Mouse (Mus musculus) cortical plate, adult 2 months (tissue): ENCODE results near the gene Mrpl14. TPM values are rescaled to one million over a fixed set of nuclear protein-coding genes. Genes with fewer than 3 reads are reported as not detected.

Experiments used
- H3K27ac ChIP-seq: fragments of 200-500 bp; 2 replicates; pipeline ENCODE4 v1.5.1; 2012; ENCODE audit warnings: low read length, control low read depth, inconsistent platforms; ENCODE audit not compliant: insufficient read depth
- H3K4me1 ChIP-seq: fragments of 200-500 bp; 2 replicates; pipeline ENCODE4 v1.6.1; 2011; ENCODE audit warnings: low read length; ENCODE audit not compliant: control insufficient read depth, insufficient read depth
- H3K4me3 ChIP-seq: fragments of 200-500 bp; 2 replicates; pipeline ENCODE4 v1.5.1; 2011; ENCODE audit warnings: mild to moderate bottlenecking, low read length, control low read depth; ENCODE audit not compliant: insufficient read depth
- CTCF ChIP-seq: fragments of 200-500 bp; IDR thresholded peaks from 2 replicates; pipeline ENCODE4 v1.5.1; 2011; ENCODE audit warnings: mild to moderate bottlenecking, control low read depth, low read length; ENCODE audit not compliant: insufficient read depth; ENCODE audit errors: extremely low read depth
- POLR2A ChIP-seq: fragments of 200-500 bp; IDR thresholded peaks from 2 replicates; pipeline ENCODE4 v1.6.1; 2011; ENCODE audit warnings: mild to moderate bottlenecking, low read length, control low read depth; ENCODE audit not compliant: insufficient read depth; ENCODE audit errors: extremely low read depth
- polyA plus RNA-seq: library from polyadenylated mRNA; depleted of rRNA; stranded (reverse); fragments of >200 nt; gene quantifications from 2 replicates; pipeline ENCODE4 v1.2.3, GENCODE M21; 2012

Mrpl14 gene
- polyA plus RNA-seq, 1 experiment, result 63.8 TPM

- Histone ChIP-seq H3K4me1 (no peaks in the 10 kb centered on the region), H3K4me3 (no peak overlapping the region), H3K27ac (no peak overlapping the region)
- TF ChIP-seq POLR2A (no peak), CTCF (no peak)
These were observed 18.6 kb upstream of the Mrpl14 start for GRCm38 (mm10) chr17:45667481-45667880.

DNA sequence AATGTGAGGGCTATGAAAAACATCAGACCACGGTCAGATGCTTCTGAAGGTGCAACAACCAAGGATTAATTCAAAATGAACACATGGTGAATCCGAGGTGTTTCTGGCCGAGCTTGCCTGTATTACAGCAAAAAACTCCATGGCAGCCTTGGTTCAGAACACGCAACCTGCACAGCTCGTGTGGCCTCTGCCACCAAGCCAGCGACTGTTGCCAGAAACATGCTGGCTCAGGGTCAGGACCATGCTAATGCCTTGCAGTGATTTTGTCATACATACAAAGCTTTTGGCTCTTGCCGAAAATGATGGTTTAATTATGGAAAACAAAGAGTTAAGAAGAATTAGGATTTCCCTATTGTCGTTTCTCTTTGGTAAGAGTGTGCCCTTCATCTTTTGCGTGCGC lies 18.1 kb upstream of the Mrpl14 start:
- TF ChIP-seq POLR2A, result no peak
- TF ChIP-seq CTCF, result no peak
- H3K27ac ChIP-seq, result no peak overlapping the region
- no peaks in the 10 kb centered on the region for H3K4me1 ChIP-seq
- H3K4me3 ChIP-seq, result no peak overlapping the region

DNA sequence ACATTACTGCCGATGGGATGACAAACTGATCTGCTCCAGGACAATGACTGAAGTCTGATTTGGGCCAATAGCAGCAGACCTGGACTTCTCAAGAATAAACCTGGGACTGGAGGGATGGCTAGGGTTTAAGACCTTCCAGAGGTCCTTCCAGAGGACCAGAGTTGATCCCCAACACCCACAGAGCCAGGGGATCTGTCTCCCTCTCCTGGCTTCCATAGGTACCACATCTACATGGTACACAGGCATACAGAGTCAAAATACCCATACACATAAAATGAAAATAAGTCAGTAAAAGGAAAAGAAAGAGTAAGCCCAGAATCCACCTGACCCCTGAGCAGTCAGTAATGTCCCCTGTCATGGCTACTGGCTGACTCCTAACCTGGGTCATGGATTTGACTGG lies 14.3 kb upstream of the Mrpl14 start:
- TF ChIP-seq CTCF, result 0 out of 2 replicates have a peak, but pooled peaks have one; percentile 21
- TF ChIP-seq POLR2A, result no peak
- no peak overlapping the region for H3K4me3 ChIP-seq
- H3K4me1 ChIP-seq, result no peaks in the 10 kb centered on the region
- H3K27ac ChIP-seq, result no peak overlapping the region

- no peaks in the 10 kb centered on the region for H3K4me1 ChIP-seq
- H3K4me3 ChIP-seq, result no peak overlapping the region
- TF ChIP-seq CTCF (no peak), POLR2A (no peak)
- H3K27ac ChIP-seq, result no peak overlapping the region
These were observed 13.5 kb upstream of the Mrpl14 start for GRCm38 (mm10) chr17:45672598-45672997.

GRCm38 (mm10) chr17:45678106-45678505 lies 8.0 kb upstream of the Mrpl14 start:
- H3K27ac ChIP-seq, result no peak overlapping the region
- H3K4me1 ChIP-seq, result no peaks in the 10 kb centered on the region
- H3K4me3 ChIP-seq, result no peak overlapping the region
- TF ChIP-seq POLR2A (no peak), CTCF (peak; percentile 67)

- H3K4me3 ChIP-seq, result no peak overlapping the region; the same call in 1 of the 2 replicates
- H3K27ac ChIP-seq, result 0 out of 2 replicates have a peak overlapping the region, but pooled peaks have one; percentile 1
- 0 out of 2 replicates have a peak, but pooled peaks cover 2% of the 10 kb centered on the region for H3K4me1 ChIP-seq
- TF ChIP-seq POLR2A (0 out of 2 replicates have a peak, but pooled peaks have one; percentile 8), CTCF (no peak)
These were observed 5.6 kb upstream of the Mrpl14 start for GRCm38 (mm10) chr17:45680391-45680980.

DNA sequence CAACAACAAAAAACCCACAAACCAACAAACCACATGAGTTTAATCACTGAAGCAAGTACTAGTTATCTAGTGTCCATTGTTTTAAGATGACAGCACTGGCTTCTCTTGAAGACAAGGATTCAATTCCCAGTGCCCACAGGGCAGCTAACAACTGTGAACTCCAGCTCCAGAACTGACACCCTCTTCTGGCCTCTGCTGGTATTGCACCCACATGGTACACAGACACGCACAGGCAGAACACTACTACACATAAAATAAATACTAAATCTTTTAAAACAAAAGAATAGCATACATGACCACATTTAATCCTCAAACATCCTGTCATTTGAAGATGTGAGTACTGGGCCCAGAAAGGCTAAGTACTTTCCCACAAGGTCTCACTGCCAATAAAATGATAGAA lies 4.5 kb upstream of the Mrpl14 start:
- TF ChIP-seq POLR2A (no peak), CTCF (peak; percentile 34)
- Histone ChIP-seq H3K4me3 (no peak overlapping the region), H3K4me1 (0 out of 2 replicates have a peak, but pooled peaks cover 2% of the 10 kb centered on the region)

DNA sequence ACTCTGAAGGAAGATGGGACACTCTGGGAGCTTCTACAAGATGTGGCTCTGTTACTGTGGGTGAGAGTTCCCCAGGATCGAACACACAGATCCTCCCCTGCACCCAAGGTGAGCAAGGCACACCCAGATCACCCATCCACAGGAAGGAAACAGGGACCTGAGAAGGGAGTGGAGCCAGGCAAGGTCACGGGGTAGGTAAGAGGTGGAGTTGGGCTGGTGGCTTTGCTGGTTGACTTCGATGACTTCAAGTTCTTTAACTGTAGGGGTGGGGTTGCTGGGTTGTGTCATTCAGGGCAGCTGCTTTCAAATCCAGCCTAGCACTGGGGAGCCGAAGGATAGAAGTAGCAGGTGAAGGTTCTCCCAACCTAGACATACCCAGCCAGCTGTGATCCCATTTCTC lies 3.3 kb upstream of the Mrpl14 start:
- H3K27ac ChIP-seq, result no peak overlapping the region

More for the DNA sequence above, 4.5 kb upstream of the Mrpl14 start:
- no peak overlapping the region for H3K27ac ChIP-seq

DNA sequence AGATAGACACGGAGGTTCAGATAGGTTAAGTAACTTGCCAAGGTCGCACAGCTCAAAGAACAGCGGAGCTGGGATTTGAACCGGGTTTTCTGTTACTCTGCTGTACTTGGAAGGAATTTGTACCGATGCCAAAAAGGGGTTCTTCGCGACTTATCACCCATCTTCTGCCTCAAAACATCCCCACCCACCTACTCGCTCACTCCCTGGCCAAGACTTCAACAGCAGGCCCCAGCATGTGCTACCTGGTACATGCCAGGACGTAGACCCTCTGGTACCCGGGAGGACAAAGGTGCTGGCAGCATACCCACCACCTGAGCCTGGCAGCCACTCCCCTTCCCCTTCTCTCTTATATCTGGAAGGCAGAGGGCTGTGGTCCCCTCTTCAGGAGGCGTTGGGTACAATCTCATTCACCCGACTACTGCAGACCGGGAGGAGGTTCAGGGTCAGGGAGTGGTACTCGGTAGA lies 1.4 kb upstream of the Mrpl14 start:
- Histone ChIP-seq H3K27ac (peak overlapping the region; percentile 89; the same call in 1 of the 2 replicates), H3K4me1 (peaks cover 5% of the 10 kb centered on the region; the same call in 1 of the 2 replicates), H3K4me3 (peak overlapping the region; percentile 66)
- TF ChIP-seq CTCF (no peak), POLR2A (no peak)

More for the DNA sequence above, 3.3 kb upstream of the Mrpl14 start:
- Histone ChIP-seq H3K4me1 (peaks cover 5% of the 10 kb centered on the region; the same call in 1 of the 2 replicates), H3K4me3 (no peak overlapping the region)
- TF ChIP-seq POLR2A (no peak), CTCF (no peak)
